Mouse (Mus musculus): ENCODE measurements around the gene Uty. TPM values are rescaled to one million over a fixed set of nuclear protein-coding genes. Genes with fewer than 3 reads are reported as not detected.

Uty gene
- 10 to 100 TPM in 1 of 2 experiments, not detected in 1; 23.2 TPM for total RNA-seq (2021)
- long read RNA-seq, experiment 1: 0 reads
- long read RNA-seq, experiment 2, full-length matches to known transcripts: 2 of 12 reads
- long read RNA-seq, experiment 2, partial matches to known transcripts: 1 of 12 reads
- long read RNA-seq, experiment 2, other reads (novel, unspliced or antisense): 9 of 12 reads

GRCm38 (mm10) chrY:1245426-1245863 is at the start of gene Uty:
Uty (minus strand) TSS chrY:1245759.
- Histone ChIP-seq H3K4me3 (peak within 1 kb of the TSS; percentile 71), H3K27ac (peak within 1 kb of the TSS; percentile 89)
- peak in 1 of 2 experiments; percentile 71 for DNase-seq (ENCODE audit: low spot score in 2 of 2)
- TF ChIP-seq CTCF (conservative IDR thresholded peaks at IDR 0.05): no peak

- no peak for DNase-seq (ENCODE audit: low spot score in 2 of 2)
- no peak overlapping the region for H3K27ac ChIP-seq
- TF ChIP-seq CTCF (conservative IDR thresholded peaks at IDR 0.05): no peak
- H3K4me3 ChIP-seq: no peak overlapping the region
Measured at GRCm38 (mm10) chrY:1293708-1294107, 48.1 kb upstream of the Uty start.

GRCm38 (mm10) chrY:1286171-1286795 is 40.7 kb upstream of the Uty start, which contains the start of gene Ddx3y:
Ddx3y (minus strand) TSS chrY:1286629.
- H3K4me3 ChIP-seq: peak within 1 kb of the TSS; percentile 72
- peak within 1 kb of the TSS; percentile 89 for H3K27ac ChIP-seq

DNA sequence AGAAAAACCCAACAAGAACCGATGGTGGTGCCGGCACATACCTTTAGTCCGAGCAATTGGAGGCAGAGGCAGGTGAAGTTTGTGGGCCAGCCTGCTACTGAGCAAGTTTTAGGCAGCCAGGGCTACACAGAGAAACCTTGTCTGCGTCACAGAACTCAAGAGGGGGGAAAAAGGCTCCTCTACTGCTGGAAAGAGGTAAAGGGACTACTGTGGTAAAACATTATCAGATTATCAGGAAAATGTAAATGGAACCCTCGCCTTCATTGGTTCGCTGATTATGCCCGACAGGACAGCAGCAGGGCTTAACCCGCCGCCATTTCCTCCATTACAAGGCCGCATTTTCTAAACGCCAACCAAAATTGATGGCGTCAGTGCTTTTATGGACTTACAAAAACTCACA is 40.2 kb upstream of the Uty start:
- peak in 1 of 2 experiments; percentile 11 for DNase-seq (ENCODE audit: low spot score in 2 of 2)
- TF ChIP-seq CTCF (conservative IDR thresholded peaks at IDR 0.05): no peak
- peak overlapping the region; percentile 89 for H3K27ac ChIP-seq
- peak overlapping the region; percentile 72 for H3K4me3 ChIP-seq

More at GRCm38 (mm10) chrY:1286171-1286795, 40.7 kb upstream of the Uty start, which contains the start of gene Ddx3y:
- TF ChIP-seq CTCF (conservative IDR thresholded peaks at IDR 0.05): no peak
- peak in 1 of 2 experiments; percentile 63 for DNase-seq (ENCODE audit: low spot score in 2 of 2)

DNA sequence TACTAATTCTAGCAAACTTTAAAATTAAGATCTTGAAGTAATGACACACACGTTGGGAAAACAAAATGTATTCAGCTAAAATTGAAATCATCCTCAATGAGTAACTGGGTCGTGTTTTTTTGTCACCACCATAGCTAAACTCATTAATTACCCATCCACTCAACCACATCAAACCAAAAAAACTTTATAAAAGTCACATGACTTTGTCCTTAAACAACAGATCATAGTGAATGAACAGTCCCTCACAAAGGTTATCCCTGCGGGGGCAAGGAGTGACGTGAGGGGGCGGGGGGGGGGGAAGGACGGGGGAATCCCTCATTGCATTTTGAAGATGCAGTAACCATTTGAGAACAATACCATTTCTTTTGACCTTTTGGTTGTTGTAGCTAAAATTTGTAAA is 558 bp upstream of the Uty start:
- no peak for DNase-seq (ENCODE audit: low spot score in 2 of 2)
- peak overlapping the region; percentile 71 for H3K4me3 ChIP-seq
- peak overlapping the region; percentile 89; the same call in 1 of the 2 replicates for H3K27ac ChIP-seq
- TF ChIP-seq CTCF (conservative IDR thresholded peaks at IDR 0.05): no peak

- TF ChIP-seq CTCF (conservative IDR thresholded peaks at IDR 0.05): no peak
- peak overlapping the region; percentile 71 for H3K4me3 ChIP-seq
- DNase-seq (ENCODE audit: low spot score in 2 of 2): no peak
- peak overlapping the region; percentile 89 for H3K27ac ChIP-seq
Measured at GRCm38 (mm10) chrY:1244940-1245339, 619 bp downstream of the Uty start.

DNA sequence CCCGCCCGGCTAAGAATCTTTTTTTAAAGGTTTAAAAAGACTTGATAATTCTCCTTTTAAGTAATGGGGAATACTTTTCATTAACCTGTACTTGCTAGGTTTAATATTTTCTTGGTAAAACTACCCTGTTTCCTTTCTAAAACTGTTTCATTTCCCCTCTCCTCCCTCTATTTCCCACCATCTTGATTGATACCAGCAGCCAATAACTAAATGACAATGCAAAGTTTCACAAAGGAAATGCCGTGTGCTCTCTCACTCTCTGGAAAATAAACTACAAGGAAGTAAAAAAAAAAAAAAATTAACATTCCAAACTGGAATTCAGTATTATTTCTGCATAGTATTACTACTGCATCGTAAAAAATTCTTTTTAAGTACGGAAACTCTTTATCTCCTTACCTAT is 1.1 kb downstream of the Uty start:
- Histone ChIP-seq H3K27ac (no peak overlapping the region; the same call in 1 of the 2 replicates), H3K4me3 (peak overlapping the region; percentile 71)
- TF ChIP-seq CTCF (conservative IDR thresholded peaks at IDR 0.05): no peak
- no peak for DNase-seq (ENCODE audit: low spot score in 2 of 2)

DNA sequence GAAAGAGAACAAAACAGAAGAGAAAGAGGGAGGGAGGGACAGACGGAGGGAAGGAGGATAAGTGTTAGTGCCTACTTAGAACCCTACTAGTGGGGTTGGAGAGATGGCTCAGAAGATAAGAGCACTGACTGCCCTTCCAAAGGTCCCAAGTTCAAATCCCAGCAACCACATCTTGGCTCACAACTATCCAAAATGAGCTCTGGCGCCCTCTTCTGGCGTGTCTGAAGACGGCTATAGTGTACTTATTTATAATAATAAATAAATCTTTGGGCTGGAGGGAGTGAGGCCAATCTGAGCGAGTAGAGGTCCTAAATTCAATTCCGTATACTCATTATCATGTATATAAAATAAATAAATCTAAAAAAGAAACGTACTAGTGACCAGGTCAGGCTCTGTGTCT is 25.6 kb downstream of the Uty start:
- no peak for DNase-seq (ENCODE audit: low spot score in 2 of 2)
- Histone ChIP-seq H3K27ac (no peak overlapping the region), H3K4me3 (no peak overlapping the region)
- TF ChIP-seq CTCF (conservative IDR thresholded peaks at IDR 0.05): no peak

DNA sequence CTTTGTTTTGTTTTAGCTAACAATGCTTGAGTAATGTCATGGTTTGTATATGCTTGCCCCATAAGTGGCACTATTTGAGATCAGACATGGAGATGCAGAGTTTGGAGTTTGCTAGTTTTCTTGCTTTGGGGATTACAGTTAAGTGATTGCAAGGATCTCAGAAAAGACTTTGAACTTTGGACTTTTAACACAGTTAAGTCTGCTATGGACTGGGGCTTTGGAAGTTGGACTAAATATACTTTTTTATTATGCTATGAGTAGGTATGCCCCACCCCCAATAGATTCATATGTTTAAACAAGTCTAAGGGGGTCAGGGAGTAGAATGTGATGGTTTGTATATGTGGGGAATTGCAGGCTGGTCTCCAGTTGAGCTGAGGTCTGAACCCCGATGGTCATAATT is 67.1 kb downstream of the Uty start:
- DNase-seq (ENCODE audit: low spot score in 2 of 2): no peak

DNA sequence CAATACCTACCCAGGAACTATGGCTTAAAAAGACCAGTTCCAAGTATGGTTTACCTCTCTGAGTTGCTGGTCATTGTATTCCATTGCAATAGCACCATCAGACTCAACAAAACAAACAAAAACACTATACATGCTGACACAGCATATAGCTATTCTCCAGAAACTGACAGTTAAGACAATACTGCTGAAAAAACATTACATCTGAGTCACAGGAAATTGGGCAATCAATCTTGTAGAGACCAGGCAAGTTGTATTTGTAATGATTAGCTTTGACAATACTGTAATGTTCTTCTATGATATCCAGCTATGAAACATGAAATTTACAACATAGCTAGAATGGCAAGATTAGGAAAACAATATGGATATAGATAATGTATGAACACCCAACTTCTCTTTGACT is 82.5 kb downstream of the Uty start:
- no peak for TF ChIP-seq CTCF (conservative IDR thresholded peaks at IDR 0.05)
- no peak overlapping the region for H3K27ac ChIP-seq
- no peak for DNase-seq (ENCODE audit: low spot score in 2 of 2)
- no peak overlapping the region for H3K4me3 ChIP-seq

More for the DNA sequence above, 67.1 kb downstream of the Uty start:
- Histone ChIP-seq H3K27ac (no peak overlapping the region), H3K4me3 (no peak overlapping the region)
- TF ChIP-seq CTCF (conservative IDR thresholded peaks at IDR 0.05): no peak

GRCm38 (mm10) chrY:1116153-1116552 is 129.4 kb downstream of the Uty start:
- DNase-seq (ENCODE audit: low spot score in 2 of 2): no peak
- TF ChIP-seq CTCF (conservative IDR thresholded peaks at IDR 0.05): no peak
- Histone ChIP-seq H3K4me3 (no peak overlapping the region), H3K27ac (no peak overlapping the region)

GRCm38 (mm10) chrY:1114016-1114415 is 131.5 kb downstream of the Uty start:
- DNase-seq (ENCODE audit: low spot score in 2 of 2): no peak
- TF ChIP-seq CTCF (conservative IDR thresholded peaks at IDR 0.05): no peak
- Histone ChIP-seq H3K27ac (no peak overlapping the region), H3K4me3 (no peak overlapping the region)

Other genes with a start within 250 kb of the Uty start
- 10 to 100 TPM in 1 of 2 experiments, not detected in 1; 66.7 TPM for gene Eif2s3y, start 235.2 kb downstream of the Uty start, total RNA-seq (2021)
- gene Ddx3y, start 40.9 kb upstream of the Uty start, total RNA-seq (2021): 10 to 100 TPM in 1 of 2 experiments, not detected in 1; 46.7 TPM
- gene Usp9y, start 214.0 kb upstream of the Uty start, total RNA-seq (2021): under 1 TPM in 1 of 2 experiments, not detected in 1; 0.10 TPM

All from layer of hippocampus, adult 2 months (tissue).